Mouse (Mus musculus): ENCODE measurements around the gene Mien1. TPM values are rescaled to one million over a fixed set of nuclear protein-coding genes. Genes with fewer than 3 reads are reported as not detected.

Mien1 gene
- total and polyA plus RNA-seq, 2 experiments from 2014 or later: 70.0 to 259 TPM

GRCm38 (mm10) chr11:98406621-98407020 is 32.2 kb downstream of the Mien1 start:
- no peak overlapping the region for H3K4me2 ChIP-seq (ENCODE audit: low read depth, low read length)

DNA sequence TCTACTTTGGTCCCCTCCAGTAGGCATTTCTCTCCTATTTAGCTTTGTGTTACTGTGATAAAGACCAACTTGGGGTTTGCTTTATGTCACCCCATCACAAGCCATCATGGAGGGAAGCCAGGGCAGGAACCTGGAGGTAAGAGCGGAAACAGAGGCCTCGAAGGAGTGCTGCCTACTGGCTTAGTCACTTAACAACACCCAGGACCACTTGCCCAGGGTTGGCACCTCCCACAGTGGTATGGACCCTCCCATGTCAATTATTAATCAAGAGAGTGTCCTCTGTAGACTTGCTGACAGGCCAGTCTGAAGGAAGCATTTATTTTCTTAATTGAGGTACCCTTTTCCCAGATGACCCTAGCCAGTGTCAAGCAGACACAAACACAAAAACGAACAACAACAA is 38.0 kb downstream of the Mien1 start:
- peak overlapping the region; percentile 83 for H3K4me2 ChIP-seq (ENCODE audit: low read depth, low read length)
- ATAC-seq (no peak), DNase-seq (ENCODE audit: low spot score) (no peak)
- TF ChIP-seq CTCF (IDR thresholded peaks at IDR 0.05; ENCODE audit: low read depth): no peak
- H3K27me3 ChIP-seq (ENCODE audit: insufficient read depth, low read length): no peaks in the 10 kb centered on the region; the same call in 1 of the 2 replicates
- no peaks in the 10 kb centered on the region for H3K36me3 ChIP-seq (ENCODE audit: insufficient read depth, low read length)
- H3K4me1 ChIP-seq (ENCODE audit: insufficient read depth, low read length): peaks cover 10% of the 10 kb centered on the region
- H3K9me3 ChIP-seq (ENCODE audit: low read length): no peaks in the 10 kb centered on the region
- H3K9ac ChIP-seq (replicated peaks; ENCODE audit: low read length): peak overlapping the region; percentile 70
- 56% methylated on average over 3 of the region's 3 CpGs for WGBS
- peak overlapping the region; percentile 95 for H3K27ac ChIP-seq
- H3K4me3 ChIP-seq (ENCODE audit: low read length): peak overlapping the region; percentile 54

More at GRCm38 (mm10) chr11:98406621-98407020, 32.2 kb downstream of the Mien1 start:
- no peak overlapping the region for H3K27ac ChIP-seq
- no peak overlapping the region for H3K4me3 ChIP-seq (ENCODE audit: low read length)
- no peaks in the 10 kb centered on the region; the same call in 1 of the 2 replicates for H3K27me3 ChIP-seq (ENCODE audit: insufficient read depth, low read length)
- DNase-seq (ENCODE audit: low spot score): no peak
- ATAC-seq: no peak
- no peaks in the 10 kb centered on the region for H3K4me1 ChIP-seq (ENCODE audit: insufficient read depth, low read length)
- H3K9ac ChIP-seq (replicated peaks; ENCODE audit: low read length): no peak overlapping the region
- 72% methylated on average over 6 of the region's 6 CpGs for WGBS
- H3K36me3 ChIP-seq (ENCODE audit: insufficient read depth, low read length): no peaks in the 10 kb centered on the region
- no peaks in the 10 kb centered on the region for H3K9me3 ChIP-seq (ENCODE audit: low read length)
- no peak for TF ChIP-seq CTCF (IDR thresholded peaks at IDR 0.05; ENCODE audit: low read depth)

DNA sequence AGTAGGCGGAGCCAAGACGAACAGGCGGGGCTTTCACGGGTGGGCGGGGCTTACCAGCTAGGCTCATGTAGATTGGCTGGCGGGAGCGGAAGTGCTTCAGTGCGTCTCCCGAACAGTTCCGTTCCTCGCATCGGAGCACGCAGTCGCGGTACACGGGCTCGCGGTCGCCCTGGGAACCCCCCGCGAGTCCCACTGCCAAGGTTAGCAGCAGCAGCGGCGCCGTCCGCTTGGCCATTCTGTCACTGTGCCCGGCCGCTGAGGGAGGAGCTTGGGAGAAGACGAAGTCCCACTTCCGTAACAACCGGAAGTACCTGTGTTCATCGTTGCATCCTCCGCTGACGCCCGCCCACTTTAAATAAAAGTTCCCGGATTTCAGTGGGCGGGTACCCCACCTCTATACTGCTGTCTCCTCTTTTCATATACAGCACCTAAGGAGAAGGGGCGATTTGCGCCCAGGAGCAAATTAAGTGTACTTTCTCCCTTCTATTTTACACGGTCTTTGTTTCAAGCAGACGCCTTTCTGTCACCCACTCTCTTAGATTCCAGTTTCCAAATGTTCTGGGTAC is 38.5 kb downstream of the Mien1 start, which contains the start of gene Pgap3:
Gene Pgap3 (minus strand): TSS at position 330 of the 566 bp plus-strand sequence.
- Histone ChIP-seq H3K36me3 (ENCODE audit: insufficient read depth, low read length) (no peaks in the 10 kb centered on the region), H3K4me3 (ENCODE audit: low read length) (peak within 1 kb of the TSS; percentile 54), H3K27ac (peak within 1 kb of the TSS; percentile 95), H3K9me3 (ENCODE audit: low read length) (no peaks in the 10 kb centered on the region), H3K4me1 (ENCODE audit: insufficient read depth, low read length) (peaks cover 10% of the 10 kb centered on the region), H3K4me2 (ENCODE audit: low read depth, low read length) (peak within 1 kb of the TSS; percentile 83), H3K27me3 (ENCODE audit: insufficient read depth, low read length) (no peaks in the 10 kb centered on the region; the same call in 1 of the 2 replicates), H3K9ac (replicated peaks; ENCODE audit: low read length) (peak within 1 kb of the TSS; percentile 70)
- under 1% methylated on average over 40 of the region's 40 CpGs for WGBS
- ATAC-seq: peak; percentile 96
- TF ChIP-seq CTCF (IDR thresholded peaks at IDR 0.05; ENCODE audit: low read depth): no peak
- DNase-seq (ENCODE audit: low spot score): peak; percentile 95

GRCm38 (mm10) chr11:98397946-98398345 is 40.8 kb downstream of the Mien1 start:
- no peak overlapping the region for H3K4me2 ChIP-seq (ENCODE audit: low read depth, low read length)
- WGBS: 84% methylated on average over 7 of the region's 7 CpGs
- no peak for TF ChIP-seq CTCF (IDR thresholded peaks at IDR 0.05; ENCODE audit: low read depth)
- no peak overlapping the region for H3K4me3 ChIP-seq (ENCODE audit: low read length)
- no peak overlapping the region for H3K27ac ChIP-seq
- no peaks in the 10 kb centered on the region for H3K27me3 ChIP-seq (ENCODE audit: insufficient read depth, low read length)
- no peak for DNase-seq (ENCODE audit: low spot score)
- peaks cover 10% of the 10 kb centered on the region for H3K4me1 ChIP-seq (ENCODE audit: insufficient read depth, low read length)
- no peak for ATAC-seq
- no peaks in the 10 kb centered on the region for H3K9me3 ChIP-seq (ENCODE audit: low read length)
- H3K36me3 ChIP-seq (ENCODE audit: insufficient read depth, low read length): no peaks in the 10 kb centered on the region
- no peak overlapping the region for H3K9ac ChIP-seq (replicated peaks; ENCODE audit: low read length)

DNA sequence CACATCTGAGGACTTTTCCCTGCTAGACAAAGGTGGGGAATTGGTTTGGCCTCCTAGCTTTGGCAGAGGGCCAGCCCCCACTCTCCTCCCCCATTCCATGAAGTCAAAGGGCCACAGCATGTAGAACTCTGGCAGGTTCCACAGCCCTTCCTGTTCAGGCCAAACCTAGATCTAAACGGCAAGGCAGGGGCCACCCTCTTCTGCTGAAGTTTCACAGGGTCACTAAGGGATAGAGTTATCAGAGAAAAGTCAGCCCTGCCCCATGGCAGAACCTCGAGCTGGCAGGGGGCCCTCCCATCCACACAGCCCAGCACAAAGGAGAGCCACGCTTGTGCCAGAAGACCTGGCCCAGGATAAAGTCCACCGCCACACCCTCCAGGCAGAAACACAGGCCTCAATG is 43.8 kb downstream of the Mien1 start:
- Histone ChIP-seq H3K36me3 (ENCODE audit: insufficient read depth, low read length) (no peaks in the 10 kb centered on the region), H3K9me3 (ENCODE audit: low read length) (no peaks in the 10 kb centered on the region), H3K4me3 (ENCODE audit: low read length) (no peak overlapping the region), H3K4me1 (ENCODE audit: insufficient read depth, low read length) (peaks cover 6% of the 10 kb centered on the region), H3K27ac (no peak overlapping the region), H3K9ac (replicated peaks; ENCODE audit: low read length) (no peak overlapping the region), H3K27me3 (ENCODE audit: insufficient read depth, low read length) (no peaks in the 10 kb centered on the region), H3K4me2 (ENCODE audit: low read depth, low read length) (no peak overlapping the region)
- ATAC-seq (no peak), DNase-seq (ENCODE audit: low spot score) (no peak)
- TF ChIP-seq CTCF (IDR thresholded peaks at IDR 0.05; ENCODE audit: low read depth): no peak
- 35% methylated on average over 4 of the region's 4 CpGs for WGBS

GRCm38 (mm10) chr11:98394301-98394700 is 44.5 kb downstream of the Mien1 start:
- DNase-seq (ENCODE audit: low spot score) (no peak), ATAC-seq (no peak)
- Histone ChIP-seq H3K9ac (replicated peaks; ENCODE audit: low read length) (no peak overlapping the region), H3K9me3 (ENCODE audit: low read length) (no peaks in the 10 kb centered on the region), H3K4me2 (ENCODE audit: low read depth, low read length) (no peak overlapping the region), H3K4me1 (ENCODE audit: insufficient read depth, low read length) (no peaks in the 10 kb centered on the region; the same call in 1 of the 2 replicates), H3K4me3 (ENCODE audit: low read length) (no peak overlapping the region), H3K27ac (no peak overlapping the region), H3K36me3 (ENCODE audit: insufficient read depth, low read length) (no peaks in the 10 kb centered on the region), H3K27me3 (ENCODE audit: insufficient read depth, low read length) (no peaks in the 10 kb centered on the region)
- no peak for TF ChIP-seq CTCF (IDR thresholded peaks at IDR 0.05; ENCODE audit: low read depth)
- 45% methylated on average over 6 of the region's 6 CpGs for WGBS

- ATAC-seq: no peak
- H3K27ac ChIP-seq: no peak overlapping the region
- no peaks in the 10 kb centered on the region for H3K9me3 ChIP-seq (ENCODE audit: low read length)
- WGBS: 78% methylated on average over 6 of the region's 6 CpGs
- no peaks in the 10 kb centered on the region for H3K36me3 ChIP-seq (ENCODE audit: insufficient read depth, low read length)
- no peak for TF ChIP-seq CTCF (IDR thresholded peaks at IDR 0.05; ENCODE audit: low read depth)
- H3K9ac ChIP-seq (replicated peaks; ENCODE audit: low read length): no peak overlapping the region
- no peak for DNase-seq (ENCODE audit: low spot score)
- no peak overlapping the region for H3K4me2 ChIP-seq (ENCODE audit: low read depth, low read length)
- no peaks in the 10 kb centered on the region for H3K27me3 ChIP-seq (ENCODE audit: insufficient read depth, low read length)
- H3K4me3 ChIP-seq (ENCODE audit: low read length): no peak overlapping the region
- no peaks in the 10 kb centered on the region; the same call in 1 of the 2 replicates for H3K4me1 ChIP-seq (ENCODE audit: insufficient read depth, low read length)
Measured at GRCm38 (mm10) chr11:98393317-98393716, 45.5 kb downstream of the Mien1 start.
